9 mouse cellular contexts compared by ENCODE assay signal in genomic region chr2:34970092-34970750, GRCm38 (mm10). TPM values are rescaled to one million over a fixed set of nuclear protein-coding genes. Genes with fewer than 3 reads are reported as not detected.
DNase-seq lines count a peak whose midpoint lies in the region; ATAC-seq and TF ChIP-seq lines count a peak whose summit lies in the region.
"Had no signal": no experiment of that assay in that cellular context is flagged by ENCODE, and none has a peak within 500 bp of the region (broad histone marks: within the 10 kb centered on the region; RNA-seq: fewer than 3 reads in every experiment).

No protein-coding gene starts in this region.

- H3K36me3 ChIP-seq in heart, embryonic 11.5 days (ENCODE audit: control insufficient read depth, insufficient read depth, low read length): no peaks in the 10 kb centered on the region
- H3K36me3 ChIP-seq in MEL (ENCODE audit: control insufficient read depth in 1 of 2, insufficient read depth in 2 of 2, low read length in 2 of 2): peaks cover 0 to 3% of the 10 kb centered on the region in 2 experiments; a peak in 2 of 4 replicates
- no peaks in the 10 kb centered on the region for H3K36me3 ChIP-seq in splenic B cell, adult 2 months (ENCODE audit: control insufficient read depth, insufficient read depth, low read length, poor library complexity, severe bottlenecking)
- H3K36me3 ChIP-seq: limb, embryonic 12.5 days had no signal

- peak; percentile 97 for DNase-seq in heart, adult 11 months
- peak; percentile 51 for DNase-seq in MEL (ENCODE audit: low read depth, low spot score)
- peak; percentile 67 for DNase-seq in cerebellum, adult 11 months
- peak; percentile 83 for DNase-seq in gastrocnemius, adult 18-20 months (ENCODE audit: low spot score)
- peak; percentile 80 for DNase-seq in kidney, adult 9 months
- peak; percentile 93 for DNase-seq in lung, postnatal 14 days
- DNase-seq in splenic B cell, adult 2 months (ENCODE audit: low read depth, low spot score): peak; percentile 73

- peaks cover 5% of the 10 kb centered on the region; the same call in 1 of the 2 replicates for H3K4me1 ChIP-seq in heart, embryonic 11.5 days (ENCODE audit: control insufficient read depth, insufficient read depth, low read length)
- H3K4me1 ChIP-seq in MEL (ENCODE audit: control insufficient read depth in 1 of 2, insufficient read depth in 2 of 2, low read length in 2 of 2): peaks cover 0 to 7% of the 10 kb centered on the region in 2 experiments; a peak in 2 of 4 replicates

- H3K9ac ChIP-seq in heart, embryonic 11.5 days (ENCODE audit: low read depth, low read length): no peak overlapping the region
- H3K9ac ChIP-seq in MEL (ENCODE audit: control insufficient read depth, low read depth, low read length, poor library complexity, severe bottlenecking): no peak overlapping the region
- H3K9ac ChIP-seq: limb, embryonic 12.5 days had no signal

- no peak; the same call in 1 of the 2 replicates for ATAC-seq in heart, embryonic 11.5 days (replicated peaks; ENCODE audit: insufficient number of reproducible peaks, low FRiP score, low TSS enrichment)

- no peak overlapping the region for H3K4me2 ChIP-seq in heart, embryonic 11.5 days
- H3K4me2 ChIP-seq: limb, embryonic 12.5 days had no signal

- H3K9me3 ChIP-seq in heart, embryonic 11.5 days (replicated peaks; ENCODE audit: control insufficient read depth, low read length): peaks cover 3% of the 10 kb centered on the region; the same call in 1 of the 2 replicates
- no peaks in the 10 kb centered on the region for H3K9me3 ChIP-seq in MEL (replicated peaks; ENCODE audit: insufficient read depth, low read length)
- H3K9me3 ChIP-seq: limb, embryonic 12.5 days had no signal

- no peaks in the 10 kb centered on the region for H3K79me2 ChIP-seq in MEL (ENCODE audit: control insufficient read depth, insufficient read depth, low read length, poor library complexity)

- TF ChIP-seq CTCF in MEL (IDR thresholded peaks at IDR 0.05 in 2 of 3, conservative IDR thresholded peaks at IDR 0.05 in 1 of 3; ENCODE audit: control insufficient read depth in 1 of 3, insufficient read depth in 1 of 3, low read depth in 2 of 3, low read length in 3 of 3, poor library complexity in 1 of 3, severe bottlenecking in 1 of 3): peak; percentile 66 to 96 (median 82)

- no peak overlapping the region for H3K4me3 ChIP-seq in heart, embryonic 11.5 days (ENCODE audit: low read depth, low read length)
- no peak overlapping the region for H3K4me3 ChIP-seq in MEL (ENCODE audit: control insufficient read depth in 1 of 2, insufficient read depth in 1 of 2, low read depth in 2 of 2, low read length in 2 of 2)
- H3K4me3 ChIP-seq: limb, embryonic 12.5 days had no signal

- no peaks in the 10 kb centered on the region; the same call in 1 of the 2 replicates for H3K27me3 ChIP-seq in heart, embryonic 11.5 days (ENCODE audit: control insufficient read depth, insufficient read depth, low read length)
- no peaks in the 10 kb centered on the region; a peak in 1 of 4 replicates for H3K27me3 ChIP-seq in MEL (ENCODE audit: control insufficient read depth in 1 of 2, insufficient read depth in 2 of 2, low read length in 2 of 2)
- H3K27me3 ChIP-seq in splenic B cell, adult 2 months (ENCODE audit: control insufficient read depth, insufficient read depth, low read length, poor library complexity, severe bottlenecking): no peaks in the 10 kb centered on the region
- H3K27me3 ChIP-seq: limb, embryonic 12.5 days had no signal

- TF ChIP-seq RAD21 in MEL (IDR thresholded peaks at IDR 0.05; ENCODE audit: low read depth, low read length): peak; percentile 65

- TF ChIP-seq POLR2A in MEL (IDR thresholded peaks at IDR 0.05; ENCODE audit: control insufficient read depth in 1 of 2, insufficient read depth in 1 of 2, low read depth in 1 of 2, low read length in 2 of 2, poor library complexity in 1 of 2): no peak

- 30% methylated on average over 9 of the region's 9 CpGs for WGBS in heart, embryonic 11.5 days (ENCODE audit: insufficient replicate concordance)

- TF ChIP-seq EP300 in MEL (IDR thresholded peaks at IDR 0.05; ENCODE audit: low read depth in 1 of 2, low read length in 2 of 2): no peak

- no peak overlapping the region for H3K27ac ChIP-seq in heart, embryonic 11.5 days (ENCODE audit: low read depth, low read length)
- no peak overlapping the region for H3K27ac ChIP-seq in MEL (ENCODE audit: control insufficient read depth, low read depth, low read length)
- H3K27ac ChIP-seq: limb, embryonic 12.5 days had no signal

TF ChIP-seq in MEL, 35 proteins besides CTCF, POLR2A, EP300 and RAD21:
- TF ChIP-seq TCF12 (IDR thresholded peaks at IDR 0.05; ENCODE audit: low read depth, low read length): no peak
- TF ChIP-seq MEF2A (IDR thresholded peaks at IDR 0.05; ENCODE audit: extremely low read depth, insufficient replicate concordance, low read depth, low read length, poor library complexity, severe bottlenecking): no peak
- TF ChIP-seq CHD2 (IDR thresholded peaks at IDR 0.05; ENCODE audit: low read length): no peak
- TF ChIP-seq POLR2AphosphoS2 (IDR thresholded peaks at IDR 0.05; ENCODE audit: low read length): no peak
- TF ChIP-seq ETS1 (IDR thresholded peaks at IDR 0.05; ENCODE audit: low read depth, low read length): no peak
- no peak for TF ChIP-seq MXI1 (IDR thresholded peaks at IDR 0.05; ENCODE audit: low read depth, low read length)
- peak; percentile 85 for TF ChIP-seq SMC3 (IDR thresholded peaks at IDR 0.05; ENCODE audit: low read depth, low read length)
- no peak for TF ChIP-seq NELFE (IDR thresholded peaks at IDR 0.05; ENCODE audit: low read depth, low read length)
- no peak for TF ChIP-seq ZKSCAN1 (IDR thresholded peaks at IDR 0.05; ENCODE audit: low read depth, low read length)
- no peak for TF ChIP-seq SIN3A (IDR thresholded peaks at IDR 0.05; ENCODE audit: low read length)
- no peak for TF ChIP-seq MAFK (IDR thresholded peaks at IDR 0.05; ENCODE audit: borderline replicate concordance, low read depth, low read length)
- TF ChIP-seq BHLHE40 (IDR thresholded peaks at IDR 0.05; ENCODE audit: borderline replicate concordance, low read depth, low read length): no peak
- TF ChIP-seq ZC3H11A (IDR thresholded peaks at IDR 0.05; ENCODE audit: low read depth, low read length): peak; percentile 24; the same call in 1 of the 2 replicates
- TF ChIP-seq MYB (IDR thresholded peaks at IDR 0.05; ENCODE audit: low read depth, low read length): no peak
TF ChIP-seq in MEL: peak in this region for 2.

RNA-seq across cellular contexts. Expression of gene Traf1, which starts 8.6 kb away (rescaled TPM):
- polyA plus RNA-seq in heart, embryonic 11.5 days (2014; fragmentation: Nextera tagmentation; extraction: Ambion mirVana): 0.65 and 1.3 TPM in 2 replicates
- total RNA-seq in MEL (2012; rRNA removed): 0.04 TPM in 1 of 2 replicates, not detected in the other
- polyA plus RNA-seq in MEL (2012; ENCODE audit: insufficient read depth in 1 of 2, insufficient read length in 2 of 2, low read depth in 1 of 2, low replicate concordance in 2 of 2, missing spikeins in 1 of 2): under 1 TPM in 1 of 2 experiments, not detected in 1; 0.03 TPM
- under 1 TPM; 0.30 to 0.97 TPM for total RNA-seq in gastrocnemius, adult 18-20 months (2021)

RNA-seq across cellular contexts. Expression of gene Phf19, which starts 56.4 kb away (rescaled TPM):
- polyA plus RNA-seq in heart, embryonic 11.5 days (2014; fragmentation: Nextera tagmentation; extraction: Ambion mirVana): 2.7 and 5.3 TPM in 2 replicates
- 10.2 and 10.9 TPM in 2 replicates for total RNA-seq in MEL (2012; rRNA removed)
- 10 to 100 TPM in 1 of 2 experiments, not detected in 1; 26.2 TPM for polyA plus RNA-seq in MEL (2012; ENCODE audit: insufficient read depth in 1 of 2, insufficient read length in 2 of 2, low read depth in 1 of 2, low replicate concordance in 2 of 2, missing spikeins in 1 of 2)
- under 1 TPM; 0.59 to 0.71 TPM for total RNA-seq in gastrocnemius, adult 18-20 months (2021)
